Mouse (Mus musculus) E14TG2a.4 (cell line): Measurements from ENCODE around the gene Hapln4.

ENCODE experiments used
- CTCF ChIP-seq: conservative IDR thresholded peaks from 2 replicates; pipeline ENCODE4 v1.5.1; 2014; ENCODE audit warnings: low read length
- NANOG ChIP-seq: IDR thresholded peaks from 2 replicates; pipeline ENCODE4 v1.6.1; 2014; ENCODE audit warnings: borderline replicate concordance, low read length, mixed read lengths
- POU5F1 ChIP-seq: IDR thresholded peaks from 2 replicates; pipeline ENCODE4 v1.6.1; 2014; ENCODE audit warnings: low read length, borderline replicate concordance

- TF ChIP-seq CTCF, result no peak
- TF ChIP-seq NANOG, result no peak
- TF ChIP-seq POU5F1, result no peak
These were observed 40.4 kb upstream of the Hapln4 start, which contains the start of the genes Mau2 and Sugp1 for GRCm38 (mm10) chr8:70042583-70043455.
